Mouse (Mus musculus): ENCODE results near the gene Tmcc1. TPM values are rescaled to one million over a fixed set of nuclear protein-coding genes. Genes with fewer than 3 reads are reported as not detected.
A peak's percentile ranks its signal among the peaks of the same experiment; 100 is the strongest.

The Tmcc1 gene
- polyA plus RNA-seq, 1 experiment from 2014 or later = 9.1 TPM

- H3K27ac ChIP-seq (ENCODE audit: low read length) = peak overlapping the region; percentile 92
- no peak overlapping the region for H3K4me3 ChIP-seq (ENCODE audit: low read depth, low read length)
- DNase-seq (ENCODE audit: low spot score) (peak; percentile 85), ATAC-seq (peak; percentile 16)
- H3K9ac ChIP-seq (replicated peaks; ENCODE audit: low read depth) = no peak overlapping the region
- H3K36me3 ChIP-seq (ENCODE audit: insufficient read depth, low read length) = no peaks in the 10 kb centered on the region
- no peak overlapping the region for H3K4me2 ChIP-seq (replicated peaks; ENCODE audit: low read depth, low read length)
- 26% methylated on average over 6 of the region's 6 CpGs for WGBS
- H3K27me3 ChIP-seq (replicated peaks; ENCODE audit: insufficient read depth, low read length) = no peaks in the 10 kb centered on the region
- no peaks in the 10 kb centered on the region for H3K9me3 ChIP-seq (ENCODE audit: low read length)
- peaks cover 13% of the 10 kb centered on the region for H3K4me1 ChIP-seq (ENCODE audit: insufficient read depth, low read depth, low read length)
- TF ChIP-seq CTCF (IDR thresholded peaks at IDR 0.05) (peak; percentile 68), EP300 (IDR thresholded peaks at IDR 0.05) (peak; percentile 12; the same call in 1 of the 2 replicates)
Measured at GRCm38 (mm10) chr6:115996171-115996851, 197.0 kb downstream of the Tmcc1 start.

GRCm38 (mm10) chr6:115995531-115995941 lies 197.8 kb downstream of the Tmcc1 start:
- H3K4me3 ChIP-seq (ENCODE audit: low read depth, low read length) = no peak overlapping the region; the same call in 1 of the 2 replicates
- DNase-seq (ENCODE audit: low spot score) = no peak
- H3K27ac ChIP-seq (ENCODE audit: low read length) = peak overlapping the region; percentile 92
- H3K36me3 ChIP-seq (ENCODE audit: insufficient read depth, low read length) = no peaks in the 10 kb centered on the region
- H3K9ac ChIP-seq (replicated peaks; ENCODE audit: low read depth) = no peak overlapping the region
- WGBS = 30% methylated on average over 4 of the region's 4 CpGs
- H3K27me3 ChIP-seq (replicated peaks; ENCODE audit: insufficient read depth, low read length) = no peaks in the 10 kb centered on the region
- TF ChIP-seq CTCF (IDR thresholded peaks at IDR 0.05) (no peak), EP300 (IDR thresholded peaks at IDR 0.05) (no peak)
- no peak for ATAC-seq
- peak overlapping the region; percentile 74 for H3K4me2 ChIP-seq (replicated peaks; ENCODE audit: low read depth, low read length)
- no peaks in the 10 kb centered on the region for H3K9me3 ChIP-seq (ENCODE audit: low read length)
- H3K4me1 ChIP-seq (ENCODE audit: insufficient read depth, low read depth, low read length) = peaks cover 13% of the 10 kb centered on the region

GRCm38 (mm10) chr6:115994877-115995520 lies 198.3 kb downstream of the Tmcc1 start, which contains the start of gene Plxnd1:
TSS of gene Plxnd1 (minus strand) at chr6:115995005.
- Histone ChIP-seq H3K9me3 (ENCODE audit: low read length) (no peaks in the 10 kb centered on the region), H3K4me3 (ENCODE audit: low read depth, low read length) (peak within 1 kb of the TSS; percentile 76), H3K9ac (replicated peaks; ENCODE audit: low read depth) (peak within 1 kb of the TSS; percentile 58), H3K36me3 (ENCODE audit: insufficient read depth, low read length) (no peaks in the 10 kb centered on the region), H3K27me3 (replicated peaks; ENCODE audit: insufficient read depth, low read length) (no peaks in the 10 kb centered on the region), H3K4me2 (replicated peaks; ENCODE audit: low read depth, low read length) (peak within 1 kb of the TSS; percentile 74), H3K4me1 (ENCODE audit: insufficient read depth, low read depth, low read length) (peaks cover 13% of the 10 kb centered on the region), H3K27ac (ENCODE audit: low read length) (peak within 1 kb of the TSS; percentile 92)
- ATAC-seq (peak; percentile 87), DNase-seq (ENCODE audit: low spot score) (peak; percentile 94)
- under 1% methylated on average over 27 of the region's 51 CpGs for WGBS
- TF ChIP-seq CTCF (IDR thresholded peaks at IDR 0.05) = no peak
- no peak for TF ChIP-seq EP300 (IDR thresholded peaks at IDR 0.05)

- Histone ChIP-seq H3K36me3 (ENCODE audit: insufficient read depth, low read length) (no peaks in the 10 kb centered on the region), H3K27me3 (replicated peaks; ENCODE audit: insufficient read depth, low read length) (no peaks in the 10 kb centered on the region), H3K9ac (replicated peaks; ENCODE audit: low read depth) (peak overlapping the region; percentile 58), H3K9me3 (ENCODE audit: low read length) (no peaks in the 10 kb centered on the region), H3K27ac (ENCODE audit: low read length) (peak overlapping the region; percentile 92), H3K4me3 (ENCODE audit: low read depth, low read length) (peak overlapping the region; percentile 76), H3K4me1 (ENCODE audit: insufficient read depth, low read depth, low read length) (peaks cover 13% of the 10 kb centered on the region), H3K4me2 (replicated peaks; ENCODE audit: low read depth, low read length) (peak overlapping the region; percentile 74)
- no peak for TF ChIP-seq EP300 (IDR thresholded peaks at IDR 0.05)
- TF ChIP-seq CTCF (IDR thresholded peaks at IDR 0.05) = peak; percentile 16; the same call in 1 of the 2 replicates
- peak; percentile 53 for ATAC-seq
- WGBS = under 1% methylated on average over 57 of the region's 93 CpGs
- no peak for DNase-seq (ENCODE audit: low spot score)
Measured at GRCm38 (mm10) chr6:115994146-115994876, 199.0 kb downstream of the Tmcc1 start.

- Histone ChIP-seq H3K9me3 (ENCODE audit: low read length) (no peaks in the 10 kb centered on the region), H3K36me3 (ENCODE audit: insufficient read depth, low read length) (no peaks in the 10 kb centered on the region), H3K27ac (ENCODE audit: low read length) (peak overlapping the region; percentile 92), H3K27me3 (replicated peaks; ENCODE audit: insufficient read depth, low read length) (no peaks in the 10 kb centered on the region), H3K4me1 (ENCODE audit: insufficient read depth, low read depth, low read length) (peaks cover 13% of the 10 kb centered on the region), H3K9ac (replicated peaks; ENCODE audit: low read depth) (peak overlapping the region; percentile 58), H3K4me3 (ENCODE audit: low read depth, low read length) (peak overlapping the region; percentile 76), H3K4me2 (replicated peaks; ENCODE audit: low read depth, low read length) (peak overlapping the region; percentile 74)
- 4% methylated on average over 79 of the region's 86 CpGs for WGBS
- ATAC-seq (no peak), DNase-seq (ENCODE audit: low spot score) (no peak)
- TF ChIP-seq EP300 (IDR thresholded peaks at IDR 0.05) (no peak), CTCF (IDR thresholded peaks at IDR 0.05) (no peak)
Measured at GRCm38 (mm10) chr6:115993463-115994145, 199.7 kb downstream of the Tmcc1 start.

Data from lung, postnatal 0 days (tissue).